8 mouse cellular contexts compared by ENCODE assay signal in the genomic region with DNA sequence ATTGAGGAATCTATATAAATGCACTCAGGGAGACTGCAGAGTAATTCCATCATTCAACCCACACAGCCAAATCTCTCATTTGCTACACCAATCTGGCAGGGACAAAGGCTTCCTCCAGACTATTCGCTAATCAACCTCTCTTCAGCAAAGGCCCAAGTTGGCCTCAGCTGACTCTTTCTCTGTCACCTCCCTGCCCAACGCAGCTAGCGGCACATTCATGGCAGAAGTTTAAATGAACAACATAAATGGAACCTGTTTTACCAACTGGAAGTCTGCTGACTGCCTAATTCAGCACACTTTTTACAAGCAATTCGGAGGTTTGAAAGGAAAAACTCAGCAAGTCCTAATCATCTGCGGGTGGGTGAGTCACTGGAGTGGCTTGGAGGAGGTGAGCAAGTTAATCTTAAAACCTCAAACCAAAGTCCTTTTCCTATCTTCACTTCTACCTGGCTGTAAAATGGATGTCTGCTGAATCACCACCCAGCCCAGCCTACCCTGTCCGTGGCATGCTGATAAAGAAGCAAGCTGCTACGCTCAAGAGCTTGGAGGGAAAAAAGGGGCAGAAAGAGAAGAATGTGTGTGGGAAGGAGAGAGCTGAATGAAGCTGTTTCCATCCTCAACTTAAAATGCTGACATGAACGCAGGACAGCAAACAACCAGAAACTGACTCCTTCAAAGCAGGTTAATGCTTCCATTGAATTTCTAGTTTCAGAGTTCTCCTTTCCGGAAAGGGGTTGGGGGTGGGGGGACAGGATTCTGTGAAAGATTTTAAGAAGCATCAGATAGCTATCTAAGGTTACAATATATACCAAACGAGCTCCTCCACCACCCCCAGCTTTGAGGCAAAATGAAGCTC.
A peak's percentile ranks its signal among the peaks of the same experiment; 100 is the strongest.
DNase-seq lines count a peak whose midpoint lies in the region; ATAC-seq lines count a peak whose summit lies in the region.

No protein-coding gene starts in this region.

- peaks cover 5% of the 10 kb centered on the region; the same call in 1 of the 2 replicates for H3K36me3 ChIP-seq in forebrain, embryonic 13.5 days (ENCODE audit: poor library complexity, severe bottlenecking)
- H3K36me3 ChIP-seq in neural tube, embryonic 11.5 days (ENCODE audit: control insufficient read depth, insufficient read depth, low read length) = no peaks in the 10 kb centered on the region

- H3K27me3 ChIP-seq in forebrain, embryonic 13.5 days = no peaks in the 10 kb centered on the region
- no peaks in the 10 kb centered on the region for H3K27me3 ChIP-seq in neural tube, embryonic 11.5 days (ENCODE audit: control insufficient read depth, insufficient read depth, low read length)

- peak; percentile 2 to 5 for DNase-seq in left cerebral cortex, postnatal 25 days (ENCODE audit: low spot score in 2 of 2)
- no peak for DNase-seq in left cerebral cortex, postnatal 4 days
- DNase-seq in cerebellum, adult 9-10 months = peak; percentile 20
- DNase-seq in kidney, postnatal 10 days = peak; percentile 6
- DNase-seq in neural tube, embryonic 11.5 days (ENCODE audit: low spot score) = peak; percentile 12
- DNase-seq in frontal cortex, adult 2 months (ENCODE audit: extremely low spot score in 1 of 2, low spot score in 1 of 2) = no peak
- no peak for DNase-seq in urinary bladder, postnatal 4 days (ENCODE audit: low spot score in 2 of 2)

- H3K27ac ChIP-seq in forebrain, embryonic 13.5 days = peak overlapping the region; percentile 84
- H3K27ac ChIP-seq in neural tube, embryonic 11.5 days (ENCODE audit: low read depth, low read length) = peak overlapping the region; percentile 75; the same call in 1 of the 2 replicates

- H3K4me1 ChIP-seq in forebrain, embryonic 13.5 days = no peaks in the 10 kb centered on the region
- no peaks in the 10 kb centered on the region for H3K4me1 ChIP-seq in neural tube, embryonic 11.5 days (ENCODE audit: control insufficient read depth, insufficient read depth, low read length)

- ATAC-seq in forebrain, embryonic 13.5 days = peak; percentile 45; the same call in 1 of the 2 replicates
- ATAC-seq in neural tube, embryonic 11.5 days (ENCODE audit: insufficient read depth, low FRiP score, low TSS enrichment) = peak; percentile 21; the same call in 1 of the 2 replicates

- peak overlapping the region; percentile 59 for H3K4me2 ChIP-seq in forebrain, embryonic 13.5 days
- peak overlapping the region; percentile 42 for H3K4me2 ChIP-seq in neural tube, embryonic 11.5 days (ENCODE audit: low read depth)

- peak overlapping the region; percentile 61 for H3K9ac ChIP-seq in forebrain, embryonic 13.5 days
- peak overlapping the region; percentile 60 for H3K9ac ChIP-seq in neural tube, embryonic 11.5 days (ENCODE audit: low read length)

- 23% methylated on average over 10 of the region's 10 CpGs for WGBS in forebrain, embryonic 13.5 days
- WGBS in neural tube, embryonic 11.5 days = 29% methylated on average over 10 of the region's 10 CpGs

- intact Hi-C loops in left cerebral cortex, postnatal 25 days (cut with DNase I) = loop anchor here (1.0 kb wide), 1 partner anchor 132 kb away; a partner anchor contains a TSS
- intact Hi-C loops in left cerebral cortex, postnatal 4 days (cut with DNase I) = loop anchor here (10.0 kb wide), 1 partner anchor 127 kb away; a partner anchor contains a TSS

- peak overlapping the region; percentile 40 for H3K4me3 ChIP-seq in forebrain, embryonic 13.5 days
- peak overlapping the region; percentile 38 for H3K4me3 ChIP-seq in neural tube, embryonic 11.5 days (ENCODE audit: low read depth, low read length)

- no peaks in the 10 kb centered on the region for H3K9me3 ChIP-seq in forebrain, embryonic 13.5 days (replicated peaks)
- no peaks in the 10 kb centered on the region for H3K9me3 ChIP-seq in neural tube, embryonic 11.5 days (ENCODE audit: control insufficient read depth, low read length)

Comparison
In these comparisons a context has a peak if more than half of its experiments do, and no peak if none do; other contexts are left out.
1. DNase-seq: peak in left cerebral cortex, postnatal 25 days (2 of 2), cerebellum, adult 9-10 months (single experiment), kidney, postnatal 10 days (single experiment) and neural tube, embryonic 11.5 days (single experiment); none in left cerebral cortex, postnatal 4 days (single experiment), frontal cortex, adult 2 months (0 of 2) and urinary bladder, postnatal 4 days (0 of 2).